Mouse (Mus musculus) heart, embryonic 13.5 days (tissue): ENCODE measurements around the gene Slc38a4. TPM values are rescaled to one million over a fixed set of nuclear protein-coding genes. Genes with fewer than 3 reads are reported as not detected.

Experiments
- ATAC-seq: fragments of 200-750 bp; cut with Nextera tagmentation; 2 replicates; pipeline ENCODE4 v1.8.0; 2017; ENCODE audit warnings: moderate TSS enrichment; ENCODE audit not compliant: insufficient number of reproducible peaks, low FRiP score, low TSS enrichment; ENCODE audit errors: extremely low read depth
- H3K27ac ChIP-seq: fragments of 300-500 bp; sonication (generic); replicated peaks from 2 replicates; pipeline ENCODE4 v1.5.1; 2015; ENCODE audit warnings: moderate library complexity, mild to moderate bottlenecking, inconsistent platforms
- H3K27me3 ChIP-seq: fragments of 300-500 bp; sonication (generic); replicated peaks from 2 replicates; pipeline ENCODE4 v1.6.1; 2015; ENCODE audit warnings: mild to moderate bottlenecking, inconsistent platforms
- H3K36me3 ChIP-seq: fragments of 300-500 bp; sonication (generic); 2 replicates; pipeline ENCODE4 v1.6.1; 2015; ENCODE audit warnings: mild to moderate bottlenecking, inconsistent platforms
- H3K4me1 ChIP-seq: fragments of 300-500 bp; sonication (generic); 2 replicates; pipeline ENCODE4 v1.6.1; 2015; ENCODE audit warnings: inconsistent platforms
- H3K4me2 ChIP-seq: fragments of 300-500 bp; sonication (generic); 2 replicates; pipeline ENCODE4 v1.6.1; 2015; ENCODE audit warnings: inconsistent platforms, mild to moderate bottlenecking, moderate library complexity
- H3K4me3 ChIP-seq: fragments of 300-500 bp; sonication (generic); 2 replicates; pipeline ENCODE4 v1.5.1; 2015; ENCODE audit warnings: moderate library complexity, mild to moderate bottlenecking, inconsistent platforms
- H3K9ac ChIP-seq: fragments of 300-500 bp; sonication (generic); 2 replicates; pipeline ENCODE4 v1.6.1; 2015; ENCODE audit warnings: inconsistent platforms, mild to moderate bottlenecking, moderate library complexity
- H3K9me3 ChIP-seq: fragments of 300-500 bp; sonication (generic); 2 replicates; pipeline ENCODE4 v1.6.1; 2016; ENCODE audit warnings: inconsistent platforms
- WGBS: fragments of 180-500 bp; shearing (Covaris S2); methylation state at CpG from one replicate; pipeline ENCODE4 v1.1.7; 2015; ENCODE audit warnings: mixed read lengths; 5-methylcytosine and 5-hydroxymethylcytosine counted together
- polyA plus RNA-seq: library from polyadenylated mRNA; unstranded; fragments of >200 nt; fragmentation: Nextera tagmentation; extraction: Ambion mirVana; gene quantifications from 2 replicates; pipeline ENCODE4 v1.2.1, GENCODE M21; 2015

Slc38a4 gene
- polyA plus RNA-seq, 1 experiment from 2014 or later = 110 TPM

DNA sequence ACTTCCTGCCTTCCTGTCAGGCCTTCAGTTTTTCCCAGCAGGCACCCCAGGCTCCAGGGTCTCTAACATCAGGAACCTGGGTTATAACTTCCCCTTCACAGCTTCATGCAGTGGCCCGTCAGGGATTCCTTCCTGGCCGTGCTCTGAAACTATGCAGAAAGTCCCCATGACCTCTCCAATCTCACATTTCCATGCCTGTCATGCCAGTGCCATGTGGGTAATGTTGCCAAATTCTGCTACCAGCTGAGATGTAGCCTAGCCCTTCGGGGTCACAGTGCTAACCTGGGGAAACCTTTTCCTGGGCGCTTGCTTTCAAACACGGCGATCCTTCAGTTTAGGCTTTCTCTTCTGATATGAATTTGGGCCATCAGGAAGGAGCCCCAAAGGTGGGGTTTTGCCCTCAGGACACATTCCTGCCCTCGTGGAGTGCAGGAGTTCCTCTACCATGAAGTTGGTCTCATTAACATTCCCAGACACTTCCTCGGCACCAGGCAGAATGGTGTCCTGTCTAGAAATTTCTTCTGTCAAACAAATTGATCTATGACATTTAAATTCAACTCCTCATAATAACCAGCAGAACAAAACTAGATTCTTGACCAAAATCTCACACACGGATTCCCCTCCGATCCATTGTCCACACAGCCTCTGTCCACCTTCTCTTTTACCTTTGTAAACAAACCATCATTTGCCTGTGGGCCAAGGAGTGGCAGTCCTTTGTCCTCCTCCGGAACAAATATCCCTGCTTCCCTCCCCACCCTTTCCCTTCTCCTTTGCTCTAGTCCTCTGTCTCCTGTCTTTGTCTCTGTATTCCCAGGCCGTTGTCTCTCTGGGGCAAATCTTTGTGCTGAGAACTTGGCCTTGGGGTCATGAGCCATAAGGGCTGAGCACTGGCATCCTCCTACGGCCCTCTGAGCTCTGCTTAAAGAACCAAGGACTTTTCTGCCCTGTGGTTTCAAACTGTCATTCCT is 17.4 kb upstream of the Slc38a4 start:
- Histone ChIP-seq H3K9me3 (no peaks in the 10 kb centered on the region), H3K27me3 (no peaks in the 10 kb centered on the region), H3K4me3 (no peak overlapping the region), H3K36me3 (no peaks in the 10 kb centered on the region), H3K4me2 (no peak overlapping the region), H3K4me1 (peaks cover 25% of the 10 kb centered on the region), H3K27ac (no peak overlapping the region), H3K9ac (no peak overlapping the region)
- ATAC-seq = no peak
- WGBS = 59% methylated on average over 13 of the region's 13 CpGs

DNA sequence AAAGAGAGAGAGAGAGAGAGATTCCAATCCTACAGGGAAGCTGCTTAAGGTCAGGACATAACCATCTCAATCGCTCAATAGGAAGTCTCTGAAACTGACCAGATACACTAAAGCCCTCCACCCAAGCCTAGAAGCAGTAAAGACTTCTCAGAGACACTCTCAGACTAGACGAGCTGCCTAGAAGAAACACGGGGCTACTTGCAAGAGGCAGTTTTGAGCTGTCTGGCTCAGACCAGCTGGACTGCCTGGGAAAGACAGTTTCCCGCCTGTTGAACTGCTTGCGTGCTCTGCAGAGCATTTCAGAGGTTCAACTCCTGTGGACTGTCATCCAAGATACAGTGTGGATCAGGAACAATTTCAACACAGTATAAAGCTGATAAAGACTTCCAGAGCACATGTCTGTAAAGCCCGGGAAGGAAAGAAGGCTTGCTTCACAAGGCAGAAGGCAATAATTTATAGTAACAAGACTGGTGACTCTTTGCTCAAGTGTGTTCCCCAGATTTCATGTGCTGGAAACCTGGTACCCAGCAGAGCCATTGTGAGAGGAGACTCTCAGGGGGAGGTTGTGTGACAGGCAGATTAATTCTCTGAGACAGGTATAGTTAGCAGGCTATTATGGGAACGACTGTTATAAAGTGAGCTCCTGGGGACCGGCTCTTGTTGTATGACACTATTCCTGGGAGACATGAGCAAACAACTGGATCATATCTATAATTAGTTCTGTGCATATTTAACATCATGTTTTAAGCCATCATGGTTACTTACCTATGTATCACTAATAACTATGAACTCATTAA is 11.8 kb upstream of the Slc38a4 start:
- Histone ChIP-seq H3K4me1 (peaks cover 24% of the 10 kb centered on the region), H3K9ac (peak overlapping the region; percentile 64), H3K9me3 (no peaks in the 10 kb centered on the region), H3K27ac (peak overlapping the region; percentile 77), H3K36me3 (no peaks in the 10 kb centered on the region), H3K4me2 (peak overlapping the region; percentile 20; the same call in 1 of the 2 replicates), H3K4me3 (no peak overlapping the region), H3K27me3 (no peaks in the 10 kb centered on the region)
- WGBS = 22% methylated on average over 8 of the region's 8 CpGs
- no peak for ATAC-seq

DNA sequence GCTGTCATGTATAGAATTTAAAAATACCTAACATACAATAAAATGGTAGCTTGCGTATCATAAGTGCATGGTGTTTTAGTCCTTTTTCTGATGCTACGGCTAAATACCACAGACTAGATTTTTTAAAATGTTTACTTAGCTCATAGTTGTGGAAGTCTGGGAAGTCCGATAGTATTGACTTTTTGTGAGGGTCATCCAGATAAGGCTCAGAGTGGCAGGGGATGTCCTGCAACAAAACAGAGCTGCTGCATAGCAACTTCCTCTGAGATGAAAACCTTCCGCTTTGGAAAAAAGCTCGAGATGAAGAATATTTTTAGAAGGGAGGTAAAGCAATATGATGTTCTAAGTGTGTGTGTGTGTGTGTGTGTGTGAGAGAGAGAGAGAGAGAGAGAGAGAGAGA is 11.2 kb upstream of the Slc38a4 start:
- peak overlapping the region; percentile 64; the same call in 1 of the 2 replicates for H3K9ac ChIP-seq
- H3K27me3 ChIP-seq = no peaks in the 10 kb centered on the region
- H3K4me2 ChIP-seq = peak overlapping the region; percentile 20; the same call in 1 of the 2 replicates
- H3K4me1 ChIP-seq = peaks cover 23% of the 10 kb centered on the region
- no peaks in the 10 kb centered on the region for H3K36me3 ChIP-seq
- peak overlapping the region; percentile 77 for H3K27ac ChIP-seq
- ATAC-seq = no peak
- H3K9me3 ChIP-seq = no peaks in the 10 kb centered on the region
- no peak overlapping the region for H3K4me3 ChIP-seq
- 42% methylated on average over 5 of the region's 5 CpGs for WGBS

GRCm38 (mm10) chr15:97063211-97063610 is 7.5 kb upstream of the Slc38a4 start:
- WGBS = 85% methylated on average over 5 of the region's 5 CpGs
- Histone ChIP-seq H3K4me2 (no peak overlapping the region), H3K27me3 (no peaks in the 10 kb centered on the region), H3K36me3 (no peaks in the 10 kb centered on the region), H3K4me3 (no peak overlapping the region), H3K9ac (no peak overlapping the region), H3K4me1 (peaks cover 32% of the 10 kb centered on the region), H3K27ac (no peak overlapping the region), H3K9me3 (no peaks in the 10 kb centered on the region)
- no peak for ATAC-seq

DNA sequence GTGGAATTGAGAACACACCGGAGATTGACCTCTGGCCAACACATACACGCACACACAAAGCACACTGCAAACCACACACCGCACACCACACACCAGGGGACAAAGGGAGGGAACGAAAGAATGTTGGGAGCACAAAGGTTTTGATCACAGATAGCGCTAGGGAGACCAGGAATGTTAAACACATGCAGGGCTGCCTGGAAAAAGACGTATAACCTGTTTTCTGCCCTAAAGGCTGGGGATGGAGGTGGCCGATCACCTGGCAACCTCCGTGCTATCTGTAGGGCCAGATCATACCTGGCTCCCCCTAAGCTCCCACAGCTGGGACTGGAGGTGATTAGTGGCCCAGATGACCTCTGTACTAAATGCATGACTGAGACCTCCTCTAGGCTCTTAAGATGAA is 5.2 kb upstream of the Slc38a4 start:
- H3K4me3 ChIP-seq = no peak overlapping the region
- H3K36me3 ChIP-seq = no peaks in the 10 kb centered on the region
- no peaks in the 10 kb centered on the region for H3K27me3 ChIP-seq
- 82% methylated on average over 8 of the region's 8 CpGs for WGBS
- H3K9ac ChIP-seq = no peak overlapping the region
- H3K4me2 ChIP-seq = no peak overlapping the region
- H3K27ac ChIP-seq = no peak overlapping the region
- H3K4me1 ChIP-seq = peaks cover 10% of the 10 kb centered on the region
- 0 out of 2 replicates have a peak, but pooled peaks cover under 1% of the 10 kb centered on the region for H3K9me3 ChIP-seq
- no peak for ATAC-seq

DNA sequence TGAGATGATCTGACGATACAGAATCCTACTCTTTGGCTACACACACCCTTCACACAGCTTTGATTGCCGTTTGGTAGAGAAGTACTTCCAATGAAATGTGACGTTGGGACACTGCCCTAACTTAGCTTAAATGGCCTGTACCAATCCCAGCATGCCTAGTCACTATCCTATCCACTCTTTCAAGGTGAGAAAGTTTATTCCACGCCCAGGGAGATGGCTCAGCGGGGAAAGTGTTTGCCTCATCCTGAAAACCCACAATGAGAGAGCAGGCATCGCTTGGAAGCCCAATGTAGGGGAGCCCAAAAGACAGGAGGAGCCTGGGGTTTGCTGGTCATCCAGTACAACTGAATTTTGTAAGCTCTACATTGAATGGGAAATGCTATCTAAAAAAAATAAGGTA is 4.8 kb upstream of the Slc38a4 start:
- no peak overlapping the region for H3K4me2 ChIP-seq
- no peak for ATAC-seq
- H3K9me3 ChIP-seq = peaks cover 4% of the 10 kb centered on the region; the same call in 1 of the 2 replicates
- H3K36me3 ChIP-seq = no peaks in the 10 kb centered on the region
- H3K4me3 ChIP-seq = no peak overlapping the region
- H3K27ac ChIP-seq = no peak overlapping the region
- peaks cover 10% of the 10 kb centered on the region for H3K4me1 ChIP-seq
- H3K9ac ChIP-seq = no peak overlapping the region
- no peaks in the 10 kb centered on the region for H3K27me3 ChIP-seq
- WGBS = 84% methylated on average over 6 of the region's 6 CpGs

GRCm38 (mm10) chr15:97060102-97060501 is 4.3 kb upstream of the Slc38a4 start:
- no peaks in the 10 kb centered on the region for H3K36me3 ChIP-seq
- no peak overlapping the region for H3K4me2 ChIP-seq
- no peak for ATAC-seq
- H3K4me3 ChIP-seq = no peak overlapping the region
- no peak overlapping the region for H3K27ac ChIP-seq
- H3K4me1 ChIP-seq = peaks cover 10% of the 10 kb centered on the region
- H3K27me3 ChIP-seq = no peaks in the 10 kb centered on the region
- 89% methylated on average over 14 of the region's 14 CpGs for WGBS
- no peak overlapping the region for H3K9ac ChIP-seq
- H3K9me3 ChIP-seq = peaks cover 9% of the 10 kb centered on the region; the same call in 1 of the 2 replicates

DNA sequence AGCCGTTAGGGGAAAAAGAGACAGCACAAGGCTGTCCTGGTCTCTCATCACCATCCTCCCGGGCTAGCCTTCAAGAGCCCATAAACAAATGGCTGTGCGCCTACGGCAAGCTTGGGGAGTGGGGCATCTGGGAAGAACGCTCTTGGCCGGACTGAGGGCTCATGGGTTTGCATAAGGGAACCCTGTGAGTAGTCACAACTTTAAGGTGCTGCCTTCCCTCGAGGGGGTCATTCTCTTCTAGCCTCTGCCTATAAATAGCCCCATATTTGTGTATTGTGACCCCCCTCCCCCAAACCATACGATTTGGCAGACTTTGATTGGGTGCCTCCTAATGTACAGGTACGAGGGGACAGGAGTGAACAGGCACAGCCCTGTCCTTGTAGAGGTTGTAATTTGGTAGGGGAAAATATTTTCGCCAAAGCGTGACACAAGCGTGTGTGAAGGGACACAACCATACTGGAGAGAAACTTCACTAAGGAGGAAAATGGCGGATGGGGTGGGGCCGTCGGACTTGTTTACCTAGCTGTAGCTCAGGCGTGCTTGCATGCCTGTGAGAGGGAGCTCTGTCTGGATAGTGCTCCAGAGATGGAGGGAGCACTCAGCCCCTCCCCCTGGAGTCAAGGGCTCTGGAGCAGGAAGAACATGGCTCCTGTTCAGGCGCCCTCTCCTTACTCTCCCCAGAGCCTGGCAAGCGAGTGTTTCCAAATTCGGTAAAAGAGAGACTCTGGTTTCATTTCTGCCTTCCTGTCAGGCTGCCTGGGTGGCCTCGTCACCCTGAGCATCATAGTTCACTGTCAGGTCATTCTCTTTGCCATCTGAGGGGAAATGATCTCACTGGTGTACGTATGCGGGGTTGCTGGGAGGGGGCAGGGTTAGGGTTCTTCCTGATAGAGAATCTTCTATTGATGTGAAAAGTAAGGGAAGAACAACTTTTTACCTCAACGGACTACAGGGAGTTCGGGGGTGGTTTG is 3.6 kb upstream of the Slc38a4 start:
- ATAC-seq = no peak
- H3K4me1 ChIP-seq = peaks cover 10% of the 10 kb centered on the region
- H3K27me3 ChIP-seq = no peaks in the 10 kb centered on the region
- H3K9me3 ChIP-seq = peaks cover 17% of the 10 kb centered on the region
- H3K9ac ChIP-seq = no peak overlapping the region
- 71% methylated on average over 24 of the region's 24 CpGs for WGBS
- no peak overlapping the region for H3K27ac ChIP-seq
- no peak overlapping the region for H3K4me3 ChIP-seq
- no peaks in the 10 kb centered on the region for H3K36me3 ChIP-seq
- H3K4me2 ChIP-seq = no peak overlapping the region

DNA sequence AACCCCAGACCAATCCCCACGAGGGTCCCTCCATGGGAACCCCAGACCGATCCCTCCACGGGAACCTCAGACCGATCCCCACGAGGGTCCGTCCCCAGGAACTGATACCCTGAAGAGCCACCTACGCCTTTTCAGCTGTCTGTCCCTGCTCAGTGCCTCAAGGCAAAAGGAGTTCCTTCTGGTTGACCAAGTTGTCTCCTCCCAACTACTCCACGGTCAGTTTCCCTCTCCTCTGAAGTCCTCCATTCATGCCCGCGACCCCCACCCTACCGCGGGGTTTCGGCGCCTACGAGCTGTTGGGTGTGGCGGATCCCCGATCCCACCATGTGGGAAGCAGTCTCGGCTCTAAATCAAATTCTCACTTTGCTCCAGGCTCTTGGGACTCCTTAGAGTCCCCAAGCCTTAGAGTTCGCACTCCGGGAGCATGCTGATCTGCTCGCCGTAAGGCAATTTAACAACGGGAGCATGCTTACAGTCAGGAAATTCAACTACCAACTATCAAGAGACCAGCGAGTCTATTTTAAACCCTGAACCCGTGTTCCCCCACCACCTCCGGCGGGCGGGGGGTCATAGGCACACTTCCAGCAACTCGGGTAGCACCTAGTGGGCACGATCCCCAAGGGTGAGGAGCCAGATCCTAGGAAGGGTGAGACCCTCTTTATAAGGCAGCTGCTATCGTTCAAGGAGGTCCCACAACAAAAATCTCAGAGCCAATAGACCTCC is 828 bp downstream of the Slc38a4 start:
- Histone ChIP-seq H3K36me3 (no peaks in the 10 kb centered on the region), H3K9ac (peak overlapping the region; percentile 93), H3K4me2 (peak overlapping the region; percentile 68), H3K4me3 (peak overlapping the region; percentile 69), H3K4me1 (peaks cover 33% of the 10 kb centered on the region), H3K27ac (peak overlapping the region; percentile 91), H3K27me3 (no peaks in the 10 kb centered on the region), H3K9me3 (peaks cover 21% of the 10 kb centered on the region)
- ATAC-seq = no peak
- 42% methylated on average over 31 of the region's 31 CpGs for WGBS

DNA sequence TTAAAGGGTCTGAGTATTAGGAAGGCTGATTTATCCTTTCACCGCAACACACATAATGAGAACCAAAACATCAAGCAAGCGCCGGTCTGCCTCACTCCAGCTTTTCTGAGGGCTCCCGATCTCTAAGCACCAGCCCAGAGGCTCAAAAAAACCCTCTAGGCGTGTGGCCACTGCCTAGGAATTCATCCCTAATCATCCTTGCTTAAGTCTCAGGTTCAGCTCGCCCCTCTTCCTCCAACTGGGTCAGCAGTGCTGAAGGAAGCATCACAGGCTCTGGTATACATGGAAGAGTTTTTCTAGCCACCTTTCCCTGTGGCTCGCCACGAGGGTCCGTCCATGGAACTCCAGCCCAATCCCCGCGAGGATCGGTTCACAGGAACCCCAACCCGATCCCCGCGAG is 1.6 kb downstream of the Slc38a4 start:
- 40% methylated on average over 15 of the region's 15 CpGs for WGBS
- H3K27ac ChIP-seq = peak overlapping the region; percentile 91

More for the DNA sequence above, 1.6 kb downstream of the Slc38a4 start:
- H3K9ac ChIP-seq = peak overlapping the region; percentile 93
- ATAC-seq = no peak
- H3K36me3 ChIP-seq = no peaks in the 10 kb centered on the region
- H3K27me3 ChIP-seq = no peaks in the 10 kb centered on the region
- peak overlapping the region; percentile 69 for H3K4me3 ChIP-seq
- H3K9me3 ChIP-seq = peaks cover 21% of the 10 kb centered on the region
- peak overlapping the region; percentile 68 for H3K4me2 ChIP-seq
- H3K4me1 ChIP-seq = peaks cover 35% of the 10 kb centered on the region
